Mouse (Mus musculus) forebrain, embryonic 15.5 days (tissue): ENCODE measurements around the gene AI661453. TPM values are rescaled to one million over a fixed set of nuclear protein-coding genes. Genes with fewer than 3 reads are reported as not detected.

Experiments used
- ATAC-seq: fragments of 200-750 bp; cut with Nextera tagmentation; replicated peaks from 2 replicates; pipeline ENCODE4 v1.8.0; 2017; ENCODE audit warnings: mild to moderate bottlenecking, moderate TSS enrichment, moderate library complexity
- H3K27ac ChIP-seq: fragments of 300-500 bp; sonication (generic); replicated peaks from 2 replicates; pipeline ENCODE4 v1.5.1; 2015; ENCODE audit warnings: mild to moderate bottlenecking, inconsistent platforms
- H3K27me3 ChIP-seq: fragments of 300-500 bp; sonication (generic); 2 replicates; pipeline ENCODE4 v1.6.1; 2015; ENCODE audit warnings: inconsistent platforms
- H3K36me3 ChIP-seq: fragments of 300-500 bp; sonication (generic); 2 replicates; pipeline ENCODE4 v1.6.1; 2015; ENCODE audit warnings: mild to moderate bottlenecking, inconsistent platforms
- H3K4me1 ChIP-seq: fragments of 300-500 bp; sonication (generic); 2 replicates; pipeline ENCODE4 v1.6.1; 2015; ENCODE audit warnings: inconsistent platforms
- H3K4me2 ChIP-seq: fragments of 300-500 bp; sonication (generic); replicated peaks from 2 replicates; pipeline ENCODE4 v1.6.1; 2015; ENCODE audit warnings: mild to moderate bottlenecking, inconsistent platforms
- H3K4me3 ChIP-seq: fragments of 300-500 bp; sonication (generic); 2 replicates; pipeline ENCODE4 v1.5.1; 2015; ENCODE audit warnings: mild to moderate bottlenecking, inconsistent platforms
- H3K9ac ChIP-seq: fragments of 300-500 bp; sonication (generic); replicated peaks from 2 replicates; pipeline ENCODE4 v1.6.1; 2015; ENCODE audit warnings: mild to moderate bottlenecking, inconsistent platforms
- H3K9me3 ChIP-seq: fragments of 300-500 bp; sonication (generic); 2 replicates; pipeline ENCODE4 v1.6.1; 2016; ENCODE audit warnings: inconsistent platforms
- whole genome bisulfite sequencing: fragments of 180-500 bp; shearing (Covaris S2); methylation state at CpG from one replicate; pipeline ENCODE4 v1.1.7; 2015; ENCODE audit warnings: mixed read lengths; 5-methylcytosine and 5-hydroxymethylcytosine counted together
- polyA plus RNA-seq: library from polyadenylated mRNA; unstranded; fragments of >200 nt; fragmentation: Nextera tagmentation; extraction: Ambion mirVana; gene quantifications from 2 replicates; pipeline ENCODE4 v1.2.1, GENCODE M21; 2015

The AI661453 gene
- polyA plus RNA-seq, 1 experiment from 2014 or later = 0.19 TPM

- H3K4me1 ChIP-seq = peaks cover 1% of the 10 kb centered on the region; the same call in 1 of the 2 replicates
- no peak for ATAC-seq
Observed at GRCm38 (mm10) chr17:47445518-47445917, 9.1 kb downstream of the AI661453 start.

GRCm38 (mm10) chr17:47446025-47446424 lies 9.6 kb downstream of the AI661453 start:
- Histone ChIP-seq H3K27ac (no peak overlapping the region), H3K4me3 (no peak overlapping the region), H3K4me2 (no peak overlapping the region), H3K27me3 (no peaks in the 10 kb centered on the region), H3K4me1 (no peaks in the 10 kb centered on the region), H3K9ac (no peak overlapping the region), H3K36me3 (no peaks in the 10 kb centered on the region), H3K9me3 (no peaks in the 10 kb centered on the region)
- 85% methylated on average over 9 of the region's 9 CpGs for WGBS
- ATAC-seq = no peak

More at GRCm38 (mm10) chr17:47445518-47445917, 9.1 kb downstream of the AI661453 start:
- Histone ChIP-seq H3K4me3 (no peak overlapping the region), H3K27me3 (no peaks in the 10 kb centered on the region), H3K9me3 (no peaks in the 10 kb centered on the region), H3K27ac (no peak overlapping the region), H3K9ac (no peak overlapping the region), H3K4me2 (no peak overlapping the region), H3K36me3 (no peaks in the 10 kb centered on the region)
- WGBS = 84% methylated on average over 11 of the region's 11 CpGs

- no peaks in the 10 kb centered on the region for H3K4me1 ChIP-seq
- H3K9ac ChIP-seq = no peak overlapping the region
- no peaks in the 10 kb centered on the region for H3K27me3 ChIP-seq
- H3K36me3 ChIP-seq = no peaks in the 10 kb centered on the region
- 87% methylated on average over 11 of the region's 11 CpGs for WGBS
- no peak overlapping the region for H3K27ac ChIP-seq
- no peak overlapping the region for H3K4me3 ChIP-seq
- no peaks in the 10 kb centered on the region for H3K9me3 ChIP-seq
- H3K4me2 ChIP-seq = no peak overlapping the region
- no peak for ATAC-seq
Observed at GRCm38 (mm10) chr17:47446561-47446960, 10.1 kb downstream of the AI661453 start.

- Histone ChIP-seq H3K9ac (no peak overlapping the region), H3K4me3 (no peak overlapping the region), H3K27me3 (no peaks in the 10 kb centered on the region), H3K9me3 (no peaks in the 10 kb centered on the region), H3K4me2 (no peak overlapping the region), H3K4me1 (no peaks in the 10 kb centered on the region), H3K27ac (no peak overlapping the region), H3K36me3 (no peaks in the 10 kb centered on the region)
- no peak for ATAC-seq
- 53% methylated on average over 8 of the region's 8 CpGs for WGBS
Observed at GRCm38 (mm10) chr17:47448523-47449372, 12.3 kb downstream of the AI661453 start.

- no peaks in the 10 kb centered on the region for H3K4me1 ChIP-seq
Observed at GRCm38 (mm10) chr17:47449432-47449831, 13.0 kb downstream of the AI661453 start.

GRCm38 (mm10) chr17:47450239-47450638 lies 13.8 kb downstream of the AI661453 start:
- H3K27me3 ChIP-seq = no peaks in the 10 kb centered on the region
- H3K36me3 ChIP-seq = no peaks in the 10 kb centered on the region
- H3K9ac ChIP-seq = no peak overlapping the region
- 42% methylated on average over 7 of the region's 7 CpGs for WGBS
- no peak for ATAC-seq
- no peak overlapping the region for H3K4me3 ChIP-seq
- H3K27ac ChIP-seq = no peak overlapping the region
- H3K4me1 ChIP-seq = no peaks in the 10 kb centered on the region
- H3K4me2 ChIP-seq = no peak overlapping the region
- no peaks in the 10 kb centered on the region for H3K9me3 ChIP-seq

More at GRCm38 (mm10) chr17:47449432-47449831, 13.0 kb downstream of the AI661453 start:
- Histone ChIP-seq H3K4me2 (no peak overlapping the region), H3K9ac (no peak overlapping the region), H3K9me3 (no peaks in the 10 kb centered on the region), H3K27ac (no peak overlapping the region), H3K36me3 (no peaks in the 10 kb centered on the region), H3K4me3 (no peak overlapping the region), H3K27me3 (no peaks in the 10 kb centered on the region)
- no peak for ATAC-seq
- 78% methylated on average over 5 of the region's 5 CpGs for WGBS

GRCm38 (mm10) chr17:47450880-47451565 lies 14.6 kb downstream of the AI661453 start:
- ATAC-seq = no peak
- Histone ChIP-seq H3K36me3 (no peaks in the 10 kb centered on the region), H3K9ac (no peak overlapping the region), H3K27ac (no peak overlapping the region), H3K9me3 (no peaks in the 10 kb centered on the region), H3K4me2 (no peak overlapping the region), H3K27me3 (no peaks in the 10 kb centered on the region), H3K4me3 (no peak overlapping the region), H3K4me1 (no peaks in the 10 kb centered on the region)
- 80% methylated on average over 12 of the region's 12 CpGs for WGBS

- H3K4me1 ChIP-seq = no peaks in the 10 kb centered on the region
- no peak overlapping the region for H3K4me3 ChIP-seq
- no peak for ATAC-seq
- H3K36me3 ChIP-seq = no peaks in the 10 kb centered on the region
- no peak overlapping the region for H3K4me2 ChIP-seq
- H3K27me3 ChIP-seq = no peaks in the 10 kb centered on the region
- no peak overlapping the region for H3K9ac ChIP-seq
- H3K27ac ChIP-seq = no peak overlapping the region
- WGBS = 55% methylated on average over 7 of the region's 7 CpGs
- H3K9me3 ChIP-seq = no peaks in the 10 kb centered on the region
Observed at GRCm38 (mm10) chr17:47452886-47453285, 16.5 kb downstream of the AI661453 start.

- Histone ChIP-seq H3K4me3 (no peak overlapping the region), H3K4me1 (no peaks in the 10 kb centered on the region), H3K27ac (no peak overlapping the region), H3K9me3 (no peaks in the 10 kb centered on the region), H3K36me3 (no peaks in the 10 kb centered on the region), H3K4me2 (no peak overlapping the region), H3K9ac (no peak overlapping the region), H3K27me3 (no peaks in the 10 kb centered on the region)
- 57% methylated on average over 8 of the region's 8 CpGs for WGBS
- no peak for ATAC-seq
Observed at GRCm38 (mm10) chr17:47454675-47455074, 18.3 kb downstream of the AI661453 start.

- Histone ChIP-seq H3K27me3 (no peaks in the 10 kb centered on the region), H3K4me2 (no peak overlapping the region), H3K4me1 (no peaks in the 10 kb centered on the region), H3K4me3 (no peak overlapping the region), H3K9me3 (no peaks in the 10 kb centered on the region), H3K36me3 (no peaks in the 10 kb centered on the region), H3K27ac (no peak overlapping the region), H3K9ac (no peak overlapping the region)
- ATAC-seq = no peak
- WGBS = 85% methylated on average over 13 of the region's 13 CpGs
Observed at GRCm38 (mm10) chr17:47458310-47458709, 21.9 kb downstream of the AI661453 start.

GRCm38 (mm10) chr17:47458936-47459335 lies 22.5 kb downstream of the AI661453 start:
- 95% methylated on average over 2 of the region's 2 CpGs for WGBS
- Histone ChIP-seq H3K9me3 (no peaks in the 10 kb centered on the region), H3K4me2 (no peak overlapping the region), H3K4me1 (no peaks in the 10 kb centered on the region), H3K4me3 (no peak overlapping the region), H3K27ac (no peak overlapping the region), H3K9ac (no peak overlapping the region), H3K27me3 (no peaks in the 10 kb centered on the region), H3K36me3 (no peaks in the 10 kb centered on the region)
- no peak for ATAC-seq

- Histone ChIP-seq H3K36me3 (no peaks in the 10 kb centered on the region), H3K4me3 (no peak overlapping the region), H3K9ac (no peak overlapping the region), H3K4me1 (no peaks in the 10 kb centered on the region), H3K27me3 (0 out of 2 replicates have a peak, but pooled peaks cover 1% of the 10 kb centered on the region), H3K27ac (no peak overlapping the region), H3K4me2 (no peak overlapping the region), H3K9me3 (no peaks in the 10 kb centered on the region)
- no peak for ATAC-seq
- 78% methylated on average over 3 of the region's 3 CpGs for WGBS
Observed at GRCm38 (mm10) chr17:47459341-47459919, 23.0 kb downstream of the AI661453 start.
